Mouse (Mus musculus) heart, embryonic 11.5 days (tissue): ENCODE data around the gene Eloa. TPM values are rescaled to one million over a fixed set of nuclear protein-coding genes. Genes with fewer than 3 reads are reported as not detected.

Experiments
- ATAC-seq: fragments of 200-750 bp; cut with Nextera tagmentation; replicated peaks from 2 replicates; pipeline ENCODE4 v1.8.0; 2017; ENCODE audit warnings: moderate library complexity; ENCODE audit not compliant: insufficient number of reproducible peaks, low FRiP score, low TSS enrichment
- H3K27ac ChIP-seq: fragments of 300-500 bp; sonication (generic); 2 replicates; pipeline ENCODE4 v1.5.1; 2014; ENCODE audit warnings: mild to moderate bottlenecking, low read depth, low read length
- H3K27me3 ChIP-seq: fragments of 300-500 bp; sonication (generic); 2 replicates; pipeline ENCODE4 v1.6.1; 2014; ENCODE audit warnings: mild to moderate bottlenecking, low read length, mixed read lengths; ENCODE audit not compliant: control insufficient read depth, insufficient read depth
- H3K36me3 ChIP-seq: fragments of 300-500 bp; sonication (generic); 2 replicates; pipeline ENCODE4 v1.6.1; 2014; ENCODE audit warnings: mild to moderate bottlenecking, low read length, moderate library complexity, mixed read lengths; ENCODE audit not compliant: control insufficient read depth, insufficient read depth
- H3K4me1 ChIP-seq: fragments of 300-500 bp; sonication (generic); 2 replicates; pipeline ENCODE4 v1.6.1; 2014; ENCODE audit warnings: low read length; ENCODE audit not compliant: control insufficient read depth, insufficient read depth
- H3K4me2 ChIP-seq: fragments of 300-500 bp; sonication (generic); 2 replicates; pipeline ENCODE4 v1.6.1; 2014; ENCODE audit warnings: mild to moderate bottlenecking, moderate library complexity
- H3K4me3 ChIP-seq: fragments of 300-500 bp; sonication (generic); 2 replicates; pipeline ENCODE4 v1.5.1; 2014; ENCODE audit warnings: low read depth, low read length
- H3K9ac ChIP-seq: fragments of 300-500 bp; sonication (generic); 2 replicates; pipeline ENCODE4 v1.6.1; 2014; ENCODE audit warnings: mild to moderate bottlenecking, low read depth, low read length, moderate library complexity
- H3K9me3 ChIP-seq: fragments of 300-500 bp; sonication (generic); replicated peaks from 2 replicates; pipeline ENCODE4 v1.6.1; 2016; ENCODE audit warnings: low read length; ENCODE audit not compliant: control insufficient read depth
- WGBS: fragments of 180-500 bp; shearing (Covaris S2); extraction: QIAGEN DNeasy Blood & Tissue Kit; methylation state at CpG from one replicate; pipeline ENCODE4 v1.1.7; 2014; ENCODE audit not compliant: insufficient replicate concordance; 5-methylcytosine and 5-hydroxymethylcytosine counted together
- polyA plus RNA-seq: library from polyadenylated mRNA; unstranded; fragments of >200 nt; fragmentation: Nextera tagmentation; extraction: Ambion mirVana; gene quantifications from 2 replicates; pipeline ENCODE4 v1.2.1, GENCODE M21; 2014

Eloa gene
- polyA plus RNA-seq, 1 experiment from 2014 or later: 34.8 TPM

DNA sequence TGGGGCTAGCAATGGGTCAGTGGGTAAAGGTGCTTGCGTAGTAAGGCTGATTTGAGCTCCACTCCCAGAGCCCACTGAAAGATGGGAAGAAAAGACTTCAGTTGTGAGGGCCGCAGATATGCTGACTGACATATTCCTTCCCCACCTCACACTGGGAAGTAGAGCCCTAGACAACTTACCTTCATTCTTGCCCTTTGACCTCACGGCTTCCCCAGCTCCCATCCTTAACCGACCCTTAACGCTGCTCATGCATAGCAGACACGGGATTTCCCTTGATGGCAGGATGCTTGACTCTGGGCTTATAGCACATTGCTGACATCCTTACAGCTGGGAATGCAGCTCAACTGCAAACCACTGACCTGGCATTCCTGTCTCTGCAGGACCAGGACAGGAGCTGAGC is 25.3 kb upstream of the Eloa start:
- Histone ChIP-seq H3K27me3 (no peaks in the 10 kb centered on the region), H3K9ac (no peak overlapping the region), H3K27ac (no peak overlapping the region), H3K9me3 (no peaks in the 10 kb centered on the region), H3K4me2 (no peak overlapping the region), H3K4me3 (no peak overlapping the region), H3K36me3 (peaks cover 34% of the 10 kb centered on the region), H3K4me1 (peaks cover 8% of the 10 kb centered on the region)
- no peak for ATAC-seq
- WGBS: 79% methylated on average over 6 of the region's 6 CpGs

DNA sequence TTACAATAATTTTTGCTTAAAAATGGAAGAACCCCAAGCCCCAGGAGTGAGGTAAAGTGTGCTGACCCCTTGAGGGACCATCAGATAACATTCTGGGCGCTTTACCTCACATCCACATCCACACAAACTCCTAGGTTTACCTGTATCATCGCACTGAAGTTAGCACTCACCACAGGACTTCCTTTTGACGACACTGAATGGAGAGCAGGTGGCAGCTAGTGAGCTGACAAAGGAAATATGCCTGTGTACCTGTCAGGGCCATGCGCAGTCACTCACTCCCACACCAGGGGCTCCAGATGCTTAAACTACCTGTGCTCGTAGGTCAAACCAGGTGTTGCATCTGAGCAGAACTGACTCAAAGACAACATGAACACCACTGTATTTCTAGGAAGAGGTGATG is 23.5 kb upstream of the Eloa start:
- Histone ChIP-seq H3K27ac (no peak overlapping the region), H3K9me3 (no peaks in the 10 kb centered on the region), H3K4me1 (0 out of 2 replicates have a peak, but pooled peaks cover 2% of the 10 kb centered on the region), H3K4me3 (no peak overlapping the region), H3K9ac (no peak overlapping the region), H3K4me2 (no peak overlapping the region), H3K27me3 (no peaks in the 10 kb centered on the region), H3K36me3 (peaks cover 20% of the 10 kb centered on the region)
- WGBS: 78% methylated on average over 5 of the region's 5 CpGs
- ATAC-seq: no peak

DNA sequence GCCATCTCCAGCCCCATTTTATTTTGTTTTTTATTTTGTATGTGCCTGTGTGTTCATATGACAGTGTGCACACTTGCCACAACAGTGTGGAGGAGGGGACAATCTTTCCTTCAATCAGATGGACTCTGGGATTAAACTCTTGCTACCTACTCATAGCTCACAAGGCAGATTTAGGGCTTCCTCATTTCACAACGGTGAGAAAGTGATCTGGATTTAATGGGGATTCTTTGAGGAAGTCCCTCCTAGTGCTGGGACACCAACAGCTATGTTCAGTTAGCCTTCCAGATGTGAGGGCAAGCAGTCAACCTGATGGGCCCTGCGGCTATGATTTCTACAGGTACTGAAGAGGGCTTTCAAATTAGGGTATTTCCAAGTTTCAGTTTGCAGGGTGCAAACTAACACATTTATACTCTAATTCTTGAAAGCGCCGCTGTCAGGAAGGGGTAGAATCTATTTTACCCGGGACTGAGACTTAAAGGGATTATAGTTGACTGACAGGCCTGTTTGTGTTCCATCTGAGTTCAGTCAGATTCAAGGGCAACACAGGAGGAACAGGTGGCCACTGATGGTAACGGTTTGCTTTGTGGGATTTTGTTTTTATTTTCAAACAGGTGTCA is 22.3 kb upstream of the Eloa start:
- Histone ChIP-seq H3K9ac (no peak overlapping the region), H3K4me3 (no peak overlapping the region), H3K27me3 (no peaks in the 10 kb centered on the region), H3K27ac (no peak overlapping the region), H3K36me3 (peaks cover 9% of the 10 kb centered on the region), H3K9me3 (no peaks in the 10 kb centered on the region), H3K4me1 (0 out of 2 replicates have a peak, but pooled peaks cover 2% of the 10 kb centered on the region), H3K4me2 (no peak overlapping the region)
- 84% methylated on average over 6 of the region's 6 CpGs for WGBS
- no peak for ATAC-seq

DNA sequence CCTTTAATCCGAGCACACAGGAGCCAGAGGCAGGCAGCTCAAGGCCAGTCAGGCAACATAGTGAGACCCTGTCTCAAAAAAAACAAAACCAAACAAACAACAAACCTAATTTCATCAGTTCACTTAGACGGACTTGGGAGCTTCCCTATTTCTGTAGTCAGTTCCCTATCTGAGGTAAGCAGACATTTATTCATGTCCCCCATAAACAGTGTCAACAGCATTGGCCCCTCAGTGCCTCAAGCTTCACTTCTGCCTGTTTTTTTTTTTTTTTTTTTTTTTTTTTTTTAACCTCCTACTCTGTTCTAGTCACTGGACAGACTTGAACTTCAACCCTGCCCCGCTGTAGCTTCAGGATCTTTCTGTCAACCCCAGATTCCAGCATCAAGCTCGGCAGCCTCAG is 13.5 kb upstream of the Eloa start:
- H3K9ac ChIP-seq: no peak overlapping the region
- peaks cover 4% of the 10 kb centered on the region; the same call in 1 of the 2 replicates for H3K4me1 ChIP-seq
- H3K27ac ChIP-seq: no peak overlapping the region
- no peak overlapping the region for H3K4me3 ChIP-seq
- no peaks in the 10 kb centered on the region for H3K36me3 ChIP-seq
- no peaks in the 10 kb centered on the region for H3K27me3 ChIP-seq
- no peaks in the 10 kb centered on the region for H3K9me3 ChIP-seq
- no peak for ATAC-seq
- WGBS: 71% methylated on average over 4 of the region's 4 CpGs
- no peak overlapping the region for H3K4me2 ChIP-seq

DNA sequence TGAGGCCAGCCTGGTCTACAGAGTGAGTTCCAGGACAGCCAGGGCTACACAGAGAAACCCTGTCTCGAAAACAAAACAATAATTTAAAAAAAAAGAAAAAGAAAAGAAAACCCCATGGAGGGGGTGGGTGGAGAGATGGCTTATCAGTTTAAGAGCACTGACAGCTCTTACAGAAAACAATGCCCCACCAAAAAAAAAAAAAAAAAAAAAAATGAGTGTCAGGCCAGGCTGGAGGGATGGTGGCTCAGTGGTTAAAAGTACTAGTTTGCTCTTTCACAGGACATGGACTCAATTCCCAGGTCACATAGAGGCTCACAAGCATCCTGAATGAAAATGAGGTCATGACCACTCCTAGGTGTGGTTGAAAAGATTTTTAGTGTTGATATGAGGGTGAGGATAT is 11.7 kb upstream of the Eloa start:
- no peak overlapping the region for H3K4me2 ChIP-seq
- peaks cover 4% of the 10 kb centered on the region; the same call in 1 of the 2 replicates for H3K4me1 ChIP-seq
- H3K4me3 ChIP-seq: no peak overlapping the region
- H3K27me3 ChIP-seq: no peaks in the 10 kb centered on the region
- H3K9me3 ChIP-seq: no peaks in the 10 kb centered on the region
- no peak for ATAC-seq
- no peak overlapping the region for H3K27ac ChIP-seq
- no peak overlapping the region for H3K9ac ChIP-seq
- H3K36me3 ChIP-seq: no peaks in the 10 kb centered on the region
- 75% methylated on average over 1 of the region's 1 CpGs for WGBS

DNA sequence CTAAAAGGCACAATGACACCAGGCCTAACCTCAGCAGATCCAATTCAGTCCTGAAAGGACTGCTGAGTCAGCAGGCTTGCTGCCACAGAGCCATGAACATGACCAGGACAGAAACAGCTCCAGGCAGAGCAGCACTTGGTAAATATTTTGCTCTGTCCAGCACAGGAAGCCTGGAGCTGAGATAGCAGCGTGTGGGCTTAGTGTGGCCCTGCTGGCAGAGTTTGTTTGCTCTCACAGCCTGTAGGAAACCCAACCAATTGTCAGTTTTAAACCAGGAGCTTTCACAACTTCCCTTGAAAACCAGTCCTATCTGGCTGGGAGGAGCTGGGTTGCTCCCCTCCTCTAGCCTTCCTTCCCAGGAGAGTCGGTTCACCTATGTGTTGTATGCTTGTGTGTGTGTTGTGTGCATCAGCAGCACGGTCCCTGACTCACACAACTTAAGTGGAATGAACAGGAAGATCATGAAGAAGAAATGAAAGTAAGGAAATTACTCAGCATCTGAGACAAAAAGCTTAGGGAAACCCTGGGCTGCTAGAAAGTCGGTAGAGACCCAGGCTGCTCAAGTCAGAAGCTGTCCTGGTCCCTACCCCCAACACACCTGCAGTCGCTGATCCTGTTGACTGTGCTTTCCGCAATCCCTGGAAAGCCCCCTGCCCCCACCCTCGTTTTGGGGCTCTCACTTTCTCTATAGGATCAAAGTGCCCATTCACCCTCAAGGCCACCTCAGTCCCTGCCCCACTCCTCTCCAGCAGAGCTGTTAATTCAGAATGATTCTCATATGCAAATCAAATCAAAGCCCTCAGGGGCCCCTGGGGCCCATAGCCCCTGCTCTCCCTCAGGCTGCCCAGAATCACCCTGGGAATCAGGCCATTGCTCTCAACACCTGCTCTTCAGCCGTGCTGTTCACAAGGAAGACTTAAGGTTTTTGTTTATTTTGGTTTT is 9.7 kb upstream of the Eloa start:
- WGBS: 6% methylated on average over 8 of the region's 8 CpGs
- Histone ChIP-seq H3K27ac (peak overlapping the region; percentile 77), H3K9me3 (no peaks in the 10 kb centered on the region), H3K36me3 (no peaks in the 10 kb centered on the region), H3K9ac (no peak overlapping the region; the same call in 1 of the 2 replicates), H3K27me3 (no peaks in the 10 kb centered on the region), H3K4me1 (peaks cover 4% of the 10 kb centered on the region; the same call in 1 of the 2 replicates), H3K4me2 (peak overlapping the region; percentile 40), H3K4me3 (no peak overlapping the region)
- ATAC-seq: peak; percentile 65; the same call in 1 of the 2 replicates

DNA sequence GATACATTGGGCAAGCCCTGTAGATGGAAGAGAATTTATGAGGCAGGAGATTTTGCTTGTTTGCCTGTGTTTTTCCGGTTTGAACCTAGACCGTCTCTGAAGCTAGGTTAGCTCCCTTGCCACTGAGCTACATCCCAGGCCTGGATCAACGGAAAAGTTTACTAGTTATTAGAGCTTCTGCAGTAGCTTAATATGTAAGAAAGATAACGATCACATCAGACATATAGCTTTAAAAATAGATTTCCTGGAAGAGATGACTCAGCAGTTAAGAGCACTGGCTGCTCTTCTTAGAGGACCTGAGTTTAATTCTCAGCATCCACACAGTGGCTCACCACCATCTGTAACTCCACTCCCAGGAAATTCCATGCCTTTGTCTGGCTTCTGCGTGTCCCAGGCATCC is 7.1 kb upstream of the Eloa start:
- ATAC-seq: no peak
- H3K4me2 ChIP-seq: no peak overlapping the region
- H3K9me3 ChIP-seq: no peaks in the 10 kb centered on the region
- H3K36me3 ChIP-seq: no peaks in the 10 kb centered on the region
- H3K27ac ChIP-seq: no peak overlapping the region
- WGBS: 84% methylated on average over 5 of the region's 5 CpGs
- peaks cover 4% of the 10 kb centered on the region; the same call in 1 of the 2 replicates for H3K4me1 ChIP-seq
- no peak overlapping the region for H3K4me3 ChIP-seq
- H3K9ac ChIP-seq: no peak overlapping the region
- no peaks in the 10 kb centered on the region for H3K27me3 ChIP-seq

DNA sequence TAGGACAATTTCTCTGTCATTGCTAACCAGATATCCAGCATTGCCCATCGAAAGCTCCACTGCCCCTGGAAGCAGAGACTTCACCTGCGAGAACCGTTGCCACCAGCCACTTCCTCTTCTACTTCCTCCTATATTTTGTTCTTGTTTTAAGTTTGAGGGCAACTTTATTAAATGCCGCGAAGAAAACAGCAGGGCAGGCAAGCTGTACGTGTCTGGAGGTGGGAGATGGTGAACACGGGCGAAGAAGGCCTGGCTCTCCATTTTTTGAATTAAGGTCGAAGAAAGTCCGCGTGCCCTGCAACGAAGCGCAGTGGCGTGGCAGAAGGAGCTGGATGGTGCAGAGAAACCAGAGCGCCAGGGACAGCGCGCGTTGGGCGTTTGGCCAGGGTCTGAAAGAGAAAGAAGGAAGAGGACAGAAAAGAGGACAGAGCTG is 6.6 kb upstream of the Eloa start:
- Histone ChIP-seq H3K4me3 (no peak overlapping the region), H3K9ac (no peak overlapping the region), H3K27ac (no peak overlapping the region), H3K4me1 (peaks cover 4% of the 10 kb centered on the region; the same call in 1 of the 2 replicates), H3K9me3 (no peaks in the 10 kb centered on the region), H3K4me2 (no peak overlapping the region), H3K36me3 (no peaks in the 10 kb centered on the region), H3K27me3 (no peaks in the 10 kb centered on the region)
- WGBS: 84% methylated on average over 19 of the region's 19 CpGs
- no peak for ATAC-seq
